Mouse (Mus musculus): ENCODE data around the gene Gm5460.

Gene Gm5460

GRCm38 (mm10) chr14:34016381-34016780 is at the start of gene Gm5460:
TSS of gene Gm5460 (plus strand) at chr14:34016758.
- DNase-seq: no peak

GRCm38 (mm10) chr14:33972679-33973078 is 43.9 kb upstream of the Gm5460 start:
- DNase-seq: peak; percentile 24

- no peak for DNase-seq
Measured at GRCm38 (mm10) chr14:33974752-33975151, 41.8 kb upstream of the Gm5460 start.

GRCm38 (mm10) chr14:33977748-33978147 is 38.8 kb upstream of the Gm5460 start:
- DNase-seq: no peak

- DNase-seq: peak; percentile 21
Measured at GRCm38 (mm10) chr14:33978604-33979059, 37.9 kb upstream of the Gm5460 start, which contains the start of gene Zfp488. TSS of gene Zfp488 (minus strand) at chr14:33978764.

GRCm38 (mm10) chr14:33989201-33989600 is 27.4 kb upstream of the Gm5460 start:
- no peak for DNase-seq

GRCm38 (mm10) chr14:33991971-33992370 is 24.6 kb upstream of the Gm5460 start:
- DNase-seq: no peak

GRCm38 (mm10) chr14:33993051-33993450 is 23.5 kb upstream of the Gm5460 start:
- no peak for DNase-seq

- no peak for DNase-seq
Measured at GRCm38 (mm10) chr14:33993521-33994289, 22.9 kb upstream of the Gm5460 start.

GRCm38 (mm10) chr14:33997427-33997826 is 19.1 kb upstream of the Gm5460 start:
- DNase-seq: no peak

- no peak for DNase-seq
Measured at GRCm38 (mm10) chr14:34000076-34000475, 16.5 kb upstream of the Gm5460 start.

GRCm38 (mm10) chr14:34001445-34001844 is 15.1 kb upstream of the Gm5460 start:
- DNase-seq: no peak

GRCm38 (mm10) chr14:34002358-34002757 is 14.2 kb upstream of the Gm5460 start:
- no peak for DNase-seq

- no peak for DNase-seq
Measured at GRCm38 (mm10) chr14:34015063-34015462, 1.5 kb upstream of the Gm5460 start, which contains the start of gene Gm30083. TSS of gene Gm30083 (minus strand) at chr14:34015182.

- no peak for DNase-seq
Measured at GRCm38 (mm10) chr14:34016938-34017337, 380 bp downstream of the Gm5460 start.

- no peak for DNase-seq
Measured at GRCm38 (mm10) chr14:34026710-34027109, 10.2 kb downstream of the Gm5460 start.

GRCm38 (mm10) chr14:34033841-34034610 is 17.5 kb downstream of the Gm5460 start:
- DNase-seq: no peak

GRCm38 (mm10) chr14:34041241-34041640 is 24.7 kb downstream of the Gm5460 start:
- DNase-seq: no peak

GRCm38 (mm10) chr14:34043341-34043740 is 26.8 kb downstream of the Gm5460 start:
- DNase-seq: no peak

GRCm38 (mm10) chr14:34050101-34050779 is 33.7 kb downstream of the Gm5460 start:
- no peak for DNase-seq

- no peak for DNase-seq
Measured at GRCm38 (mm10) chr14:34052516-34052915, 36.0 kb downstream of the Gm5460 start, which contains the start of gene Antxrl. TSS of gene Antxrl (plus strand) at chr14:34052707.

GRCm38 (mm10) chr14:34071665-34072064 is 55.1 kb downstream of the Gm5460 start:
- no peak for DNase-seq

GRCm38 (mm10) chr14:34075346-34075745 is 58.8 kb downstream of the Gm5460 start:
- peak; percentile 31 for DNase-seq
